In genomic region chr16:5202681-5203080, GRCm38 (mm10) we compare ENCODE assay signal across 9 mouse cellular contexts. TPM values are rescaled to one million over a fixed set of nuclear protein-coding genes. Genes with fewer than 3 reads are reported as not detected.
DNase-seq lines count a peak whose midpoint lies in the region; ATAC-seq and TF ChIP-seq lines count a peak whose summit lies in the region.
"Had no signal": no experiment of that assay in that cellular context is flagged by ENCODE, and none has a peak within 500 bp of the region (broad histone marks: within the 10 kb centered on the region; RNA-seq: fewer than 3 reads in every experiment).

No protein-coding gene starts in this region.

- WGBS in heart, embryonic 14.5 days: 8% methylated on average over 4 of the region's 4 CpGs
- WGBS in kidney, postnatal 0 days: 12% methylated on average over 4 of the region's 4 CpGs
- WGBS in liver, embryonic 14.5 days (ENCODE audit: insufficient replicate concordance): 5% methylated on average over 4 of the region's 4 CpGs

- H3K9me3 ChIP-seq in ES-E14 (ENCODE audit: control insufficient read depth, insufficient read depth, low read depth, low read length): no peaks in the 10 kb centered on the region
- H3K9me3 ChIP-seq in heart, embryonic 14.5 days (ENCODE audit: control insufficient read depth, low read length): no peaks in the 10 kb centered on the region
- no peaks in the 10 kb centered on the region for H3K9me3 ChIP-seq in kidney, postnatal 0 days (replicated peaks; ENCODE audit: low read length)
- H3K9me3 ChIP-seq in liver, embryonic 14.5 days (ENCODE audit: control insufficient read depth, low read length): no peaks in the 10 kb centered on the region

- peak overlapping the region; percentile 77 to 87; a peak in 3 of 4 replicates for H3K4me3 ChIP-seq in ES-E14 (ENCODE audit: insufficient read depth in 1 of 2, low read depth in 1 of 2, low read length in 2 of 2, poor library complexity in 1 of 2, severe bottlenecking in 1 of 2)
- H3K4me3 ChIP-seq in heart, embryonic 14.5 days (ENCODE audit: control insufficient read depth in 1 of 2, insufficient read depth in 1 of 2, low read depth in 1 of 2, low read length in 2 of 2): peak overlapping the region; percentile 87 to 91; a peak in 3 of 4 replicates
- peak overlapping the region; percentile 68 for H3K4me3 ChIP-seq in kidney, postnatal 0 days (replicated peaks; ENCODE audit: low read depth, low read length)
- H3K4me3 ChIP-seq in liver, embryonic 14.5 days (ENCODE audit: insufficient read depth in 1 of 2, low read depth in 2 of 2, low read length in 2 of 2): peak overlapping the region; percentile 79 to 82

- in situ Hi-C loops in ES-E14 (cut with MboI; ENCODE audit: low sequenced_read_pairs in 2 of 2, unreplicated experiment in 2 of 2): no loop called here

- TF ChIP-seq CTCF in kidney, postnatal 0 days (IDR thresholded peaks at IDR 0.05; ENCODE audit: low read depth): peak; percentile 84
- peak; percentile 73 for TF ChIP-seq CTCF in liver, embryonic 14.5 days (IDR thresholded peaks at IDR 0.05; ENCODE audit: low read depth)

- no peak for TF ChIP-seq EP300 in liver, embryonic 14.5 days (IDR thresholded peaks at IDR 0.05; ENCODE audit: low read depth)

- peaks cover 15% of the 10 kb centered on the region for H3K36me3 ChIP-seq in ES-E14 (ENCODE audit: control insufficient read depth, insufficient read depth, low read length, poor library complexity, severe bottlenecking)
- H3K36me3 ChIP-seq in heart, embryonic 14.5 days (ENCODE audit: control insufficient read depth, insufficient read depth, low read length): peaks cover 26% of the 10 kb centered on the region
- 0 out of 2 replicates have a peak, but pooled peaks cover 2% of the 10 kb centered on the region for H3K36me3 ChIP-seq in kidney, postnatal 0 days (ENCODE audit: insufficient read depth, low read length)
- H3K36me3 ChIP-seq in liver, embryonic 14.5 days (replicated peaks; ENCODE audit: control insufficient read depth, insufficient read depth, low read depth): peaks cover 4% of the 10 kb centered on the region; the same call in 1 of the 2 replicates

- peak overlapping the region; percentile 98 for H3K4me2 ChIP-seq in heart, embryonic 14.5 days (ENCODE audit: low read length)
- peak overlapping the region; percentile 92 for H3K4me2 ChIP-seq in kidney, postnatal 0 days (ENCODE audit: low read length)
- peak overlapping the region; percentile 79 for H3K4me2 ChIP-seq in liver, embryonic 14.5 days (ENCODE audit: low read depth)

- H3K27me3 ChIP-seq in heart, embryonic 14.5 days (ENCODE audit: control insufficient read depth, insufficient read depth, low read length): no peaks in the 10 kb centered on the region
- no peaks in the 10 kb centered on the region for H3K27me3 ChIP-seq in kidney, postnatal 0 days (ENCODE audit: insufficient read depth, low read length)
- no peaks in the 10 kb centered on the region for H3K27me3 ChIP-seq in liver, embryonic 14.5 days (ENCODE audit: control insufficient read depth, insufficient read depth, low read length)

- no peak for ATAC-seq in heart, embryonic 14.5 days (ENCODE audit: insufficient number of reproducible peaks, insufficient read depth, low FRiP score, low read depth)
- no peak for ATAC-seq in kidney, postnatal 0 days (replicated peaks; ENCODE audit: low FRiP score, low read depth)
- no peak for ATAC-seq in liver, embryonic 14.5 days (ENCODE audit: insufficient read depth)

- no peak overlapping the region for H3K9ac ChIP-seq in ES-E14 (ENCODE audit: insufficient read depth, low read depth, low read length, poor library complexity, severe bottlenecking)
- H3K9ac ChIP-seq in heart, embryonic 14.5 days (ENCODE audit: low read length): no peak overlapping the region
- no peak overlapping the region for H3K9ac ChIP-seq in kidney, postnatal 0 days (ENCODE audit: low read depth, low read length)
- H3K9ac ChIP-seq in liver, embryonic 14.5 days (replicated peaks): peak overlapping the region; percentile 56

- no peak overlapping the region for H3K27ac ChIP-seq in ES-E14 (ENCODE audit: insufficient read depth, low read depth, low read length, poor library complexity, severe bottlenecking)
- H3K27ac ChIP-seq in heart, embryonic 14.5 days (replicated peaks in 1 of 2; ENCODE audit: control insufficient read depth in 1 of 2, insufficient read depth in 1 of 2, low read depth in 2 of 2, low read length in 2 of 2): no peak overlapping the region
- no peak overlapping the region for H3K27ac ChIP-seq in kidney, postnatal 0 days
- H3K27ac ChIP-seq in liver, embryonic 14.5 days: no peak overlapping the region

- DNase-seq in 416B (ENCODE audit: low read depth): peak; percentile 72
- DNase-seq in ES-E14 (ENCODE audit: low read depth, low spot score): peak; percentile 33
- DNase-seq in embryo, embryonic 10.5 days (ENCODE audit: low spot score): peak; percentile 74
- DNase-seq in kidney, postnatal 0 days (ENCODE audit: low spot score): peak; percentile 76
- peak in 2 of 3 experiments; percentile 24 to 36 for DNase-seq in liver, embryonic 14.5 days (ENCODE audit: low read depth in 3 of 3, low spot score in 3 of 3)
- peak; percentile 16 to 31 for DNase-seq in natural killer cell, adult 2 months (ENCODE audit: low spot score in 2 of 2)
- DNase-seq in urinary bladder, postnatal 36 days (ENCODE audit: low spot score in 2 of 2): peak; percentile 20 to 52

- peaks cover 0 to 3% of the 10 kb centered on the region in 2 experiments; a peak in 1 of 4 replicates for H3K4me1 ChIP-seq in ES-E14 (ENCODE audit: control insufficient read depth in 2 of 2, insufficient read depth in 2 of 2, low read length in 2 of 2, poor library complexity in 1 of 2)
- peaks cover 6% of the 10 kb centered on the region in 2 experiments; a peak in 2 of 4 replicates for H3K4me1 ChIP-seq in heart, embryonic 14.5 days (ENCODE audit: control insufficient read depth in 2 of 2, insufficient read depth in 2 of 2, low read length in 2 of 2)
- 0 out of 2 replicates have a peak, but pooled peaks cover 8% of the 10 kb centered on the region for H3K4me1 ChIP-seq in kidney, postnatal 0 days (replicated peaks; ENCODE audit: insufficient read depth, low read length)
- peaks cover 2 to 3% of the 10 kb centered on the region in 2 experiments; a peak in 1 of 4 replicates for H3K4me1 ChIP-seq in liver, embryonic 14.5 days (replicated peaks; ENCODE audit: control insufficient read depth in 2 of 2, insufficient read depth in 2 of 2, low read length in 1 of 2)

TF ChIP-seq in ES-E14, 5 proteins besides CTCF, POLR2A, EP300 and RAD21:
- no peak for TF ChIP-seq HCFC1 (IDR thresholded peaks at IDR 0.05; ENCODE audit: borderline replicate concordance, insufficient read depth, low read length)
- no peak for TF ChIP-seq CHD2 (IDR thresholded peaks at IDR 0.05; ENCODE audit: low read depth, low read length)
- TF ChIP-seq ZC3H11A (IDR thresholded peaks at IDR 0.05; ENCODE audit: borderline replicate concordance, low read depth, low read length): no peak
- no peak for TF ChIP-seq MAFK (IDR thresholded peaks at IDR 0.05; ENCODE audit: insufficient read depth, low read depth, low read length)
- no peak for TF ChIP-seq ZNF384 (IDR thresholded peaks at IDR 0.05; ENCODE audit: low read depth, low read length)

RNA-seq across cellular contexts. Expression of gene Nagpa, which starts 1.1 kb away (rescaled TPM):
- 40.3 and 58.1 TPM in 2 replicates for total RNA-seq in ES-E14 (2012; rRNA removed)
- 13.1 and 13.7 TPM in 2 replicates for polyA plus RNA-seq in heart, embryonic 14.5 days (2014; fragmentation: Nextera tagmentation; extraction: Ambion mirVana)
- 13.0 and 15.0 TPM in 2 replicates for polyA plus RNA-seq in kidney, postnatal 0 days (2015; fragmentation: Nextera tagmentation; extraction: Ambion mirVana)
- 9.7 and 11.3 TPM in 2 replicates for polyA plus RNA-seq in liver, embryonic 14.5 days (2012; rRNA removed)
- polyA plus RNA-seq in liver, embryonic 14.5 days (2014; fragmentation: Nextera tagmentation; extraction: Ambion mirVana): 9.2 and 11.5 TPM in 2 replicates

RNA-seq across cellular contexts. Expression of gene AU021092, which starts 19.4 kb away (rescaled TPM):
- total RNA-seq in ES-E14 (2012; rRNA removed): 0.63 and 1.7 TPM in 2 replicates
- 5.1 and 6.3 TPM in 2 replicates for polyA plus RNA-seq in heart, embryonic 14.5 days (2014; fragmentation: Nextera tagmentation; extraction: Ambion mirVana)
- polyA plus RNA-seq in kidney, postnatal 0 days (2015; fragmentation: Nextera tagmentation; extraction: Ambion mirVana): 15.3 and 17.7 TPM in 2 replicates
- polyA plus RNA-seq in liver, embryonic 14.5 days (2012; rRNA removed): 0.57 and 0.71 TPM in 2 replicates
- 0.85 and 0.90 TPM in 2 replicates for polyA plus RNA-seq in liver, embryonic 14.5 days (2014; fragmentation: Nextera tagmentation; extraction: Ambion mirVana)

RNA-seq across cellular contexts. Expression of gene Alg1, which starts 30.7 kb away (rescaled TPM):
- 62.6 and 95.1 TPM in 2 replicates for total RNA-seq in ES-E14 (2012; rRNA removed)
- 27.9 and 29.5 TPM in 2 replicates for polyA plus RNA-seq in heart, embryonic 14.5 days (2014; fragmentation: Nextera tagmentation; extraction: Ambion mirVana)
- polyA plus RNA-seq in kidney, postnatal 0 days (2015; fragmentation: Nextera tagmentation; extraction: Ambion mirVana): 35.8 and 35.9 TPM in 2 replicates
- 11.5 and 12.1 TPM in 2 replicates for polyA plus RNA-seq in liver, embryonic 14.5 days (2012; rRNA removed)
- 11.4 and 12.5 TPM in 2 replicates for polyA plus RNA-seq in liver, embryonic 14.5 days (2014; fragmentation: Nextera tagmentation; extraction: Ambion mirVana)

RNA-seq across cellular contexts. Expression of gene Eef2kmt, which starts 53.1 kb away (rescaled TPM):
- total RNA-seq in ES-E14 (2012; rRNA removed): 23.0 and 34.5 TPM in 2 replicates
- polyA plus RNA-seq in heart, embryonic 14.5 days (2014; fragmentation: Nextera tagmentation; extraction: Ambion mirVana): 31.2 and 31.7 TPM in 2 replicates
- polyA plus RNA-seq in kidney, postnatal 0 days (2015; fragmentation: Nextera tagmentation; extraction: Ambion mirVana): 30.9 and 32.6 TPM in 2 replicates
- 10.7 and 16.3 TPM in 2 replicates for polyA plus RNA-seq in liver, embryonic 14.5 days (2012; rRNA removed)
- polyA plus RNA-seq in liver, embryonic 14.5 days (2014; fragmentation: Nextera tagmentation; extraction: Ambion mirVana): 9.9 and 12.3 TPM in 2 replicates

RNA-seq across cellular contexts. Expression of gene Sec14l5, which starts 55.8 kb away (rescaled TPM):
- total RNA-seq in ES-E14 (2012; rRNA removed): 1.3 and 3.1 TPM in 2 replicates
- polyA plus RNA-seq in heart, embryonic 14.5 days (2014; fragmentation: Nextera tagmentation; extraction: Ambion mirVana): 0.03 TPM in 1 of 2 replicates, not detected in the other
- not detected in 2 replicates for polyA plus RNA-seq in kidney, postnatal 0 days (2015; fragmentation: Nextera tagmentation; extraction: Ambion mirVana)
- polyA plus RNA-seq in liver, embryonic 14.5 days (2012; rRNA removed): 0.01 TPM in 1 of 2 replicates, not detected in the other
- not detected in 2 replicates for polyA plus RNA-seq in liver, embryonic 14.5 days (2014; fragmentation: Nextera tagmentation; extraction: Ambion mirVana)
- polyA plus RNA-seq: large intestine, adult 2 months had no signal

Comparison
In these comparisons a context has a peak if more than half of its experiments do, and no peak if none do; other contexts are left out.
1. DNase-seq: peak in every context shown above with its lines; median percentile 76 in kidney, postnatal 0 days; 74 in embryo, embryonic 10.5 days; 72 in 416B; 36 in urinary bladder, postnatal 36 days; 33 in ES-E14; 30 in liver, embryonic 14.5 days; 24 in natural killer cell, adult 2 months.